Mouse (Mus musculus) forelimb bud, embryonic 11.5 days (tissue): ENCODE results near the gene AI597479.

Experiments used
- DNase-seq: peaks from one replicate; pipeline ENCODE4 v3.0.0-alpha.2; 2012; ENCODE audit warnings: low read depth, low spot score

AI597479 gene

GRCm38 (mm10) chr1:43098031-43098984, at the start of gene AI597479, which contains the start of gene Tgfbrap1:
TSS of gene AI597479 (plus strand) at chr1:43098710.
TSS of gene Tgfbrap1 (minus strand) at chr1:43098637.
- DNase-seq: peak; percentile 89

GRCm38 (mm10) chr1:43051903-43052302, 46.6 kb upstream of the AI597479 start:
- no peak for DNase-seq

- DNase-seq: peak; percentile 73
Measured at GRCm38 (mm10) chr1:43065615-43066310, 32.7 kb upstream of the AI597479 start.

- DNase-seq: no peak
Measured at GRCm38 (mm10) chr1:43066573-43066972, 31.9 kb upstream of the AI597479 start.

- no peak for DNase-seq
Measured at GRCm38 (mm10) chr1:43067551-43067950, 31.0 kb upstream of the AI597479 start.

GRCm38 (mm10) chr1:43070726-43071125, 27.8 kb upstream of the AI597479 start:
- DNase-seq: no peak

- no peak for DNase-seq
Measured at GRCm38 (mm10) chr1:43072028-43072427, 26.5 kb upstream of the AI597479 start.

- no peak for DNase-seq
Measured at GRCm38 (mm10) chr1:43072561-43072960, 25.9 kb upstream of the AI597479 start.

GRCm38 (mm10) chr1:43074791-43075190, 23.7 kb upstream of the AI597479 start:
- DNase-seq: no peak

- no peak for DNase-seq
Measured at GRCm38 (mm10) chr1:43078124-43078523, 20.4 kb upstream of the AI597479 start.

GRCm38 (mm10) chr1:43082946-43083345, 15.6 kb upstream of the AI597479 start:
- DNase-seq: no peak

GRCm38 (mm10) chr1:43090418-43090817, 8.1 kb upstream of the AI597479 start:
- DNase-seq: no peak

GRCm38 (mm10) chr1:43091306-43092055, 7.0 kb upstream of the AI597479 start:
- no peak for DNase-seq

GRCm38 (mm10) chr1:43092056-43093015, 6.2 kb upstream of the AI597479 start:
- DNase-seq: peak; percentile 37

GRCm38 (mm10) chr1:43094206-43094605, 4.3 kb upstream of the AI597479 start:
- DNase-seq: no peak

- no peak for DNase-seq
Measured at GRCm38 (mm10) chr1:43108729-43109128, 10.2 kb downstream of the AI597479 start.

GRCm38 (mm10) chr1:43110556-43110955, 12.0 kb downstream of the AI597479 start:
- DNase-seq: peak; percentile 51

- peak; percentile 59 for DNase-seq
Measured at GRCm38 (mm10) chr1:43112882-43113281, 14.4 kb downstream of the AI597479 start.

- DNase-seq: no peak
Measured at GRCm38 (mm10) chr1:43117435-43117834, 18.9 kb downstream of the AI597479 start.

GRCm38 (mm10) chr1:43120950-43121349, 22.4 kb downstream of the AI597479 start:
- no peak for DNase-seq

GRCm38 (mm10) chr1:43122616-43123015, 24.1 kb downstream of the AI597479 start:
- DNase-seq: no peak
